Mouse (Mus musculus) lung, adult 18-20 months (tissue): ENCODE data around the gene Gabrr2.
A peak's percentile ranks its signal among the peaks of the same experiment; 100 is the strongest.
"Not testable (repeated sequence)": the region's sequence is repeated elsewhere in the genome, so short reads cannot be mapped to it uniquely, and the experiment has no call there.

Source experiments
- DNase-seq, 2 experiments: peaks; one replicate each; pipeline ENCODE4 v3.0.0; 2022; ENCODE audit warnings: mixed read lengths in 2 of 2

Gene Gabrr2

DNA sequence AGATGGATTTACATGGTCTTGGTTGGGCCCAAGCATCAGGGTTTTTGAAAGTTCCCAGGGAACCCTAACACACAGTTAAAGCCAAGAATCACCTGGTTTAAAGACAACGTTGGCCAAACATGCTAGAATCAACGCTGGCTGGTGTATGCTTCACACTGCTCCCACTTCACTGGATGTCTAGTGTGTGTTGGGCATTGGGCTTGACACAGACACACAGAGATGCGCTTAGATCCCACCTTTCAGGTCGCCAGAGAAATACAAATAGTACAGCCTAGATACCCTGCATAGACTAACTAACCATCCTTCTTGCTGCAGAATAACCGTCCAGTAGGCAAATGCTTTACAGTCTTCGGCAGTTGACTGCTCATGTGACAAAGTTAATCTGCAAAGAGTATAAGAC, 7.5 kb downstream of the Gabrr2 start:
- DNase-seq = no peak

DNA sequence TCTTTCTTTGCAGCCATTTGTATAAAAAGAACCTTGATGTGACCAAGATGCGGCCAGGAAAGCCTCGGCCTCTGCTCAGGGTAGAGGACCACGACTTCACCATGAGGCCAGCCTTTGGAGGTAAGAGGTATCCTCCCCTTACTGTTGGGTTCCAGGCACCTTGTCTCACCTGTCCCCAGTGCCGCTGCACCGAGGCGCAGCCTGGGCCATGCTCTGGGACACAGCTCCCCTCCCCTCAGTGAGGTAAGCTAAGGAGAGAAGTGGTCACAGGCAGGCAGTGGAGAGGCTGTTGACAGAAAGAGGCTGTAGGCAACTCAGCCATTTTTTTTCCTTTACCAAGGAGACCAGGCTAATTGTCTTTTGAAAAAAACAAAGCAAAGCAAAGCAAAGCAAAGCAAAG, 8.5 kb downstream of the Gabrr2 start:
- DNase-seq = no peak

DNA sequence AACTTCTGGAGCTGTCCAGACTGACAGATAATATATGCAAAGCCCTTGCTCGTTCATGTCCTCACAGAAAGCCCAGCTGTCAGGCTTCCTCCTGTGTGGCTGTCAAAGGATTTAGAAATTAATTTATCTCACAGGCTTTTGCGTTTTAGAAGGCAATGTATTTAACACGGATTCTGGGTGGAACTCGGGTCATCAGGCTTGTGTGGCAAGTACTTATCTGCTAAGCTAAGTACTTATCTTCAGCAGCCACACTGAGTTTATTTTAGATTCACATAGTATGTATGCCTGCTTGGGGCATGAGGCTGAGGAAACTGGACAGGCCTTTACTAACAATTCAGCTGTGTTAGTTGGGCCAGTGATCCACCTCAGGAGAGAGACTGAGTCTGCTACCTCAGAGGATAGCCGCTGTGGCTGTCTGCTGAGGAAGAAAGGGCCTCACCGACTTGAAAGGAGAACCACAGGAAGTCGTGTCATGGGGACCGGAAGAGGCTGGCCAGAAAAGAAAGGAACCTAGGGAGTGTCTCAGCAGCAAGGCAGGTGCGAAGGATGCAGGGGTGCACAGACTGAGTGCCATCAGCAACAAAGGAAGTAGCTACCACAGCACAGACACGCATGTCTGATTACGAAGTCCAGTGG, 9.8 kb downstream of the Gabrr2 start:
- DNase-seq = peak in 1 of 2 experiments; percentile 2

DNA sequence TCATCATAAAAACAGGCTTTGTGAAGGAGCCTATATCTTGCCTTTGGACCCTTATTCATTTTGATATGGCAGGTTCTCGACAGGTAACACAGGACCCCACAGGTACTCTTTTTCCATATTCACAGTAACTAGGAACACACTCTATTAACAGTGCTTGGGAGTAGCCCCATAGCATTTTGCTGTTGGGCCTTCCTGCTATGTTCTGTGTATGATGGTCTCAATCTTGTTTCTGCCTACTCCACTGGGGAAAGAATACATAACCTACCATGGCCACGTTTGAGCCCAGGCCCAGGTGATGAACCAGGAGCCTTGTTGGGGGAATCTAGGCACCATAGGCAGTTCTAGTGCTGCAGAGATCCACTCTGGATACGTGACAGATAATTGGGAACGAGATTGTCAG, 11.6 kb downstream of the Gabrr2 start:
- no peak for DNase-seq

DNA sequence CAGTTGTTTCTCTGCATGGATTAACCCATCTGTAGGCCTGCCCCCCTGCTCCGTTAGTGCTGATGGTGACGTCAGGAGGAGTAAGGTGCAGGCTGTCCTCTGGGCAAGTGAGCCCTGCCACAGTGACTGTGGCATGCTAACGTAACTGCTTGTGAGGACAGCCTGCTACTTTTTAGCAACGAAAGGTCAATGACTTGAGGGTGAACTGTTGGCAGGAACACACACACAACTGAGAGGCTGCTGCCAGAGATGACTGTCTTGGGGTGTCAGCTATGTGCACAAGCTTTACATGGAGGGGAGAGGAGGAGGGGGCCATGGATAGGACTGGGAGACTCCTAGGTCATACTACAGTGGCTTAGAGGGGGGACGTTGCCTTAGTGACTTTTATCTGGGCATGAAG, 12.1 kb downstream of the Gabrr2 start:
- DNase-seq = no peak

DNA sequence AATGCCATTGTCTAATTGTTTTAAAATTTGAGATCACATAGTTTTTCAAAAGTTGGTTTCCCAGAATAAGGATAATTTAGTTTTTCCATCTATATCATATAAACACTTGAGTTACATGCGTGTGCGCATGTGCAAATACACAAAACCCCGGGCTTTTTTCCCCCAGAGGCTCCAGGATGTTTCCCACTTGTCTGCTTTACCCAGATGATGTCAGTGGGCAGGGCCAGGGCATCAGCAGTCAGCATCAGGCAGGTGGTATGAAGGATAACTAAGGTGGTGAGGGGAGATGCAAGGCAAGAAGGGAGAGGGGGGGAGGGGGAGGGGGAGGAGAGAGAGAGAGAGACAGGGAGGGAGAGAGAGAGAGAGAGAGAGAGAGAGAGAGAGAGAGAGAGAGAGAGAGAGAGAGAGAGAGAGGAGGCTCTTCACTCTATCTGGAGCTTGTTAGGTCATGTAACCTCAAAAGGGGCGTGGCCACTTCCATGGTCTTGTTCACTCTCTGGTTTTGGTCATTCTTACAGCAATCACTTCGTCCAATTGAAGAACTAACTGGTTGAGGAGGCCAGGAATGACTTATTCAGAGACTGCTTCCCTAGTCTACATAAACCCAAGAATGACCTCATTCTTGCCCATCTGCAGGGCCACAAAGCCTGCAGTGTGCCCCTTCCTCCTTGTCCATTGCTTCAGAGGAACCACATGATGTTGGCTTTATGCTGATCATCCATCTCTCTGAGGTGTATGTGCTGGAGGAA, 13.2 kb downstream of the Gabrr2 start:
- no peak for DNase-seq

DNA sequence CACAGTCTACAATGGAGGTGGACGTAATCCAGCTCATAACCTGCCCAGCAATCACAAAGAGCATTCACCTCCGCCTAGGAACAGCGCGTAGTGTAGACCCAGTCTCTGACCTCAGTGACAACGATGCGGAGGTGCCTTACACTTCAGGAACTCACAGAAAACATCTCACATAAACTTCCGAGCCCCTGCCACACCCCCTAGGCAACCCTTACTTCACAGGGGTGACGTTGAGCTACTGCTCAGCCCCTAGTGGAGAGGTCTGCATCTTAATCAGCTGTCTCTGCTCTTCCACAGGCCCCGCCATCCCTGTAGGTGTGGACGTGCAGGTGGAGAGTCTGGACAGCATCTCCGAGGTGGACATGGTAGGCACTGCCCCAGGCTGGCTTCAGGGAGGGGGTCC, 14.4 kb downstream of the Gabrr2 start:
- DNase-seq = no peak

DNA sequence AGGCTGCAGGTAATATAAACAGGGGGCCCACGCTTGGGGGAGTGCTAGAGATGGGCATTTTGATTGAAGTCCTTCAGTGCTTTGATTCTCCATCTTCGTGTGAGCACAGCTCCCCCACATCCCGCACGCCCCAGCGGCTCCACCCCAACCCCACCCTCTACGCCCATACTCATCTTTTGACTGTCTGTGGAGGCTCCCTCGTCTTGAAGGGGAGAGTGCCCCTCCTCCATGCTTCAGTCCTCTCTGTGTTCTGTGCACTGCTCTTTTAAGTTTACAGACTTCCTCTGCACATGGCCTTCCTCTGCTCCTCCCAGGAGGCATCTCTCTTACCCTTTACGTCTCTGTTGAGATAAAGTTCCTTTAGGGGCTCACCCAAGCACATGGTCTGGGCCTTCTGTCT, 14.9 kb downstream of the Gabrr2 start:
- DNase-seq = no peak

DNA sequence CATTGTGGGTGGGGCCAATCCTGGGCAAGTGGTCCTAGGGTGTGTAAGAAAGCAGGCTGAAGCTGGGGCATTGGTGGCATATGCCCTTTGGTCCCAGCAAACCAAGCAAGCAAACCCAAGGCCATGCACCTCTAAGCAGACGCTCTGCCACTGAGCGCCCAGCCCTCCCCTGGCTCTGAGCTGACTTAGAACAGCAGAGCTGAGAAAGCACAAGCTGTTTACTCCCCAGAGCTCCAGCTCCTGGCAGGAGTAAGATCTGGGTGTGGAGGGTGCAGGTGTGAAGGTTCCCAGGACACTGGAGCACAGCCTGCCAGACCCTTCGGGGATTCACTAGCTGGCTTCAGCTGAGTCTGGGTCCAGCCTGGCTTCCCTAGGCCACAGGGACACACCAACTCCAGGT, 15.7 kb downstream of the Gabrr2 start:
- no peak for DNase-seq

DNA sequence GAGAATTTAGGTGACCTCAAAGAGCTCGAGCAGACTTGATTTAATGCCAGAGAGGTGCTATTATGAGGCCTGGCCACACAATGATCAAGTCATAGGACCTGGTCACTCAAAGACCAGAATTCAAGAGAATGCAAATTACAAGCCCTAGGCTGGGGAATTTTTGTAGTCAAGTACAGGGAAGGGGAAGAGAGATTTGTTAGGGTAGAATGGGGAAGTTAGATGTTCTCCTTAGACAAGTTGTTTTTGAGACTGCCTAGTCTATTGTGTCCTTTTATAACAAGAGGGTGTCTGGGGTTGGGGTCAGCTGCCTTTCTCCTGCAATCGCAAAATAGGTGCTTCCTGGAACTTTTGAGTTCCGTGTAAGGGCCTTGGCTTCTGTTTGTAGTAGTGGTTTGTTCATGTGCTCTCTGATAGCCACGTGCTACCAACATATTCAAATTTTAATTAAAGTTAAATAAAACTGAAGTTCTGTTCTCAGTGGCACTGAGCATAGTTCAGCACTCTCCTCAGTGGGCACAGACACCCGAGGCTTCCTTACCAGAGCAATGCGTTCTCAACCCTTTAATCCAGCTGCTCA, 36.4 kb downstream of the Gabrr2 start:
- DNase-seq = no peak

DNA sequence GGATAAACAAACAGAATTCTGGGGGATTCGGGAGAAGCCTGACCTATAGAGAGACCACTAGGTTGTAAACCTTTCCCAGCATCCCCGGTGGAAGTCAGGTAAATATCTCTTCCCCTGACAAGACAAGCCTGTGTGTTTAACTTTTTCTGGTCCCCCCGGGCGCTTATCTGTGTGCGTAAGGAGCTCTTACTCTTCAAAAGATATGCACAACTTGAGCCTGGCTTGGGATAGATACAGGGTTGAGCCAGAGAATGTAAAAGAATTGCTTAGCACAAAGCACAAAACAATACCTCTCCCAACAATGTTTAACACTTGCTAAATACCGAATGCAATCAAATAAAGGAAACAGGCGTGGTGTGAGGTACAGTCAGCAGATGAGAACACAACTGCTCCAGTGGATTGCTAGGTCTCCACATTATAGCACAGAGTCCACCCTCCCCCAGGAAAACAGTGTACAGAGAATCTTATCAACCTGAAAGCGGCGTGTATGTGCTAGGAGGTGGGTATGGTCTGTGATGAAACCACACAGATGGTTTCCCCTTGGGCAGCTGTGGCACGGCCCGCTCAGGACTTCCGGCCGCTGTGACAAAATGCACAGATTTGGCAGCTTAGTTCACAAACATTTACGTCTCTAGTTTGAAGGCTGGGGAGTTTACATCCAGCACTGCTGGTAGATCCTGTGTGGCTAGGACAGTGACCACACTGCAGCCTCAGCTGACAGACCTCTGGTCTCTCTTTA, 47.1 kb downstream of the Gabrr2 start:
- DNase-seq = no peak

DNA sequence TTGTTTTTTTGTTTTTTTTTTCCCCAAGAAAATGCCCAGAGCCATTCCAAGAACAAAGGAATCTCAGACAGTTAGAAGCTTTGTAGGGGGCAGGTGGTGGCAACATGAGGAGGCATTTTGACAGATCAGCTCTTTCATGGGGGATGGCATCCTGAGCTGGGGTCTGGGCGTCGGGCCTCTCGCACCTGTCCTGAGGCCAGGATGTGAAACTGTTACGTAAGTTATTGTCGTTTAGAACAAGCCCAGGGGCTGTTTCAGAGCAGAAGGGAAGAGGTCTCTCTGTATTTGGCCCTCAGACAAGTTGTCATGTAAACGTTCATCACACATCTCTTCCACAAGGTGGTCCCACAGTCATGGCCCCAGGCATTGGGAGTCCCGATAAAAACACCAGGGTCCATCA, 48.0 kb downstream of the Gabrr2 start:
- no peak for DNase-seq

DNA sequence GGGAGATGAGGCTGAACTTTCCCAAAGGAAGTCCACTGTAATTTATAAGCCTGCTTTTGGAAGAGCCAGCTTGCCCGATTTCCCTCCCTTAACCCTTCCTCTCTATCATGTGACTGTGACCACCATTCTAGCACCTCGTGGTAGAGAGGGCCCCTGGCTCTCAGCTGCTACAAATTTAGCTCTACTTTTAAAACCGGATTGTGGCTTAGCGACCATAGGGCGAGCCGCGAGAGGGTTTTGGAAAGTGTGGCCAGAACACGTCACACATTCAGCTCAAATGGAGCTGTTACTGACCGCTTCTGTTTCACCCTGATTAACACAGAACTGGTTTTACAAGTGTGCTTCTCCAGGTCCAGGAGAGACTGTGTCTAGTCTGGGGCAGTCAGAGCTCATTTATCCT, 48.6 kb downstream of the Gabrr2 start:
- no peak for DNase-seq

DNA sequence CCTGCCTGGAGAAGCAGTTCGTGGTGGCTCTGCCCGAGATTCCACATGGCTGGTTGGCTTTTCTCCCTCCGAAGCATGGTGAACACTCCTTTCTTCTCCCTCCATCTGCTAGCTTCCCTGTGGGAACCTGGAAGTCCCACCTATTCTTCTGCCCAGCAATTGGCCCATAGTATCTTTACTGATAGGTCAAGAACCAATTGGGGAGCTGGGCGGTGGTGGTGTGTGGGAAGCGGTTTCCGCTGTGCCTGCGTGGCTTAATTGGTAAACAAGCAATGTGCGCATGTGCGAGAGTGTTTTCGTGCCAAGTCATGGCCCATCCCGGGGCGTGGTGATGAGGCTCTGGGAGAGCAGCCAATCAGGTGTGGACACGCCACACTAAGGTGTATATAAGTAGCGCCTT, 50.1 kb downstream of the Gabrr2 start:
- not testable (repeated sequence) for DNase-seq

DNA sequence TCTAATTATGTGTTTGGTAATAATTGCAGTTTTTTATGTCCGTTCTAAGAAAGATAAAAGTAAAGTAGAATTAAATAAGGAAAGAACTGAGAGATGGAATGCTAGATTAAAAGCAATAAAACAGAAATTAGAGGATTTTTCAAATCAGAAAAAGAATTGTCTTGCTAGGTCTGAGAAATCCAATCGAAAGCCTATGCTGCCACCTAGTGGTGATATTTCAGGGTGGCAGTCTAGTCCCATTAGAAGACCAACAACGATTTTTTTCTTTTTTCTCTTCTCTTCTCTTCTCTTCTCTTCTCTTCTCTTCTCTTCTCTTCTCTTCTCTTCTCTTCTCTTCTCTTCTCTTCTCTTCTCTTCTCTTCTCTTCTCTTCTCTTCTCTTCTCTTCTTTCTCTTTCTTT, 56.3 kb downstream of the Gabrr2 start:
- peak; percentile 34 to 62 for DNase-seq

DNA sequence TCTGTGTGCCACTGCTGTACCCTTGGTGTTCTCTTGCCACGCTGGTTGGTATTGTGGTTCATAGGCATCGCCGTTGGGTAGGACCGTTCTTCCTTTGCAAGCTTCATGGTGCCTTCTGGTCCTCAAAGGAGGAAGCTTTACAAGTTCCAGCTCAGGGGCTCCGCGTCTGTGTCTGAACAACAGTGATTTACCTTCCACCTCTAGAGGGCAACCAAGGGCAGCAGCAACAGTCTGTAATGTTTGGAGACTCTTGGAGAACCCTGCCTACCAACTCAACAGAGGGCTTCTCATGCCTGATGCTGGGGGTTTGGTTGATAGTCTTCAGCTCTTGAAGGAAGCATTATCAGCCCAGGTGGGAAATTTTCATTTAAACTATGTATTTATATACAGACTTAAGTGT, 61.7 kb downstream of the Gabrr2 start:
- peak; percentile 11 to 33 for DNase-seq

DNA sequence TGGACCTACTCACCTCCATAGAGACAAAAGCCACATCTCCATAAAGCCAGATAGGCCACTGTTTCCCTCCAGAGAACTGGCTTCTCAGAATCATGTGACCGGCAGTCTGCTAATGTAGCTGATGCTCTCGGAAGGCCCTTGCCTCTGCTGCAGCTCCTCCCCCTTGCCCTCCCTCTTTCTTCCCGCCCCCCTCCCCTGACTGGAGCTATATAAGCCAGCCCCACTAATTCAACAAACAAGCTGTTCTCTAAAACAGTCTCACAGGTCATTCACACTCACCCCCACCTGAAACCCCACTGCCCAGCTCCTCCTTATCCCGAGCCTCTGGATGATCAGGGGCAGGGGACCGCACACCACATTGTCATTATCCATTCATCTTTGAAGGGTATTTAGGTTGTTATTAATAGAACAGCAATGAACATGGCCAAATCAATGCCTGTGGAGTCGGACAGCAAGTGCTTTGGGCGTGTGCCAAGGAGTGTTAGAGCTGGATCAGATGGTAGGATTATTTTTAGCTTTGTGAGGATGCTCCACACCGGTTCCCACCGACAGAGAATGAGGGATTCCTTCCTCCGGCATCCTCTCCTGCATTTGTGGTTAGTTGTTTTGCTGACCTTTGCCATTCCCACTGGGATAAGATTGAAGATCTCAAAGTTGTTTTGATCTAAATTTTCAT, 62.7 kb downstream of the Gabrr2 start:
- DNase-seq = no peak

DNA sequence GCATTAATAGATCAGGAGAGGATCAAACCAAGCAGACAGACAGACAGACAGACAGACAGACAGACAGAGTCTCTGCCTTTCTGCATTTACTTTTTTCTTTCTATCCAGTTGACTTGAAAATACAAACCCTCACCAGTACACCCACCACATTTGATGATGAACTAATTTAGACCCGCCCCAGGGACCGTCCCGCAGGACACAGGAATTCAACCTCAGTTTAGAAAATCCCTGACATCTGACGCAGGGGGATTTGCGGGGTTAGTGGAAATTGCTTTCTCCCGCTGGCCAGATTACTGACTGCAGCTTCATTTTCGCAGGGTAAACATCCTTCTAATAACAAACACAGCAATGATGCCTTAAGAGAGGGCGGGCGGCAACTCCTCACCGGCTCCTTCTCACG, 69.4 kb downstream of the Gabrr2 start, which contains the start of gene Gabrr1:
Gabrr1 (plus strand) TSS at position 301 of the 400 bp plus-strand sequence.
- DNase-seq = no peak
